8 mouse cellular contexts compared by ENCODE assay signal in genomic region chr17:83732166-83732629, GRCm38 (mm10). TPM values are rescaled to one million over a fixed set of nuclear protein-coding genes. Genes with fewer than 3 reads are reported as not detected.
DNase-seq lines count a peak whose midpoint lies in the region; ATAC-seq lines count a peak whose summit lies in the region.

No protein-coding gene starts in this region.

- no peak overlapping the region for H3K4me3 ChIP-seq in neural tube, embryonic 15.5 days (replicated peaks)
- peak overlapping the region; percentile 20; the same call in 1 of the 2 replicates for H3K4me3 ChIP-seq in macrophage (ENCODE audit: inconsistent target)

- no peak overlapping the region for H3K4me2 ChIP-seq in neural tube, embryonic 15.5 days

- no peak overlapping the region for H3K9ac ChIP-seq in neural tube, embryonic 15.5 days (replicated peaks)

- 68% methylated on average over 10 of the region's 10 CpGs for WGBS in neural tube, embryonic 15.5 days
- 2% methylated on average over 10 of the region's 10 CpGs for WGBS in macrophage (ENCODE audit: missing documents)

- no peaks in the 10 kb centered on the region for H3K27me3 ChIP-seq in neural tube, embryonic 15.5 days (replicated peaks)

- DNase-seq in neural tube, embryonic 10.5 days (ENCODE audit: extremely low spot score, low spot score) = peak; percentile 19
- DNase-seq in adrenal gland, postnatal 10 days = peak; percentile 66
- peak; percentile 97 for DNase-seq in heart, adult 11 months
- peak; percentile 38 to 59 for DNase-seq in kidney, postnatal 25 days
- DNase-seq in thymus, postnatal 0 days (ENCODE audit: low spot score) = peak; percentile 85
- DNase-seq in ovary, postnatal 14 days (ENCODE audit: low spot score) = no peak

- H3K36me3 ChIP-seq in neural tube, embryonic 15.5 days = no peaks in the 10 kb centered on the region
- H3K36me3 ChIP-seq in macrophage (ENCODE audit: inconsistent target) = no peaks in the 10 kb centered on the region

- H3K9me3 ChIP-seq in neural tube, embryonic 15.5 days (replicated peaks) = no peaks in the 10 kb centered on the region

- ATAC-seq in neural tube, embryonic 15.5 days (ENCODE audit: low FRiP score) = no peak

- H3K27ac ChIP-seq in neural tube, embryonic 15.5 days (replicated peaks) = no peak overlapping the region
- peak overlapping the region; percentile 73 for H3K27ac ChIP-seq in macrophage

- H3K79me2 ChIP-seq in macrophage (ENCODE audit: inconsistent target) = peaks cover 78% of the 10 kb centered on the region

- peaks cover 4% of the 10 kb centered on the region; the same call in 1 of the 2 replicates for H3K4me1 ChIP-seq in neural tube, embryonic 15.5 days

RNA-seq across cellular contexts. Expression of gene Mta3, which starts 26.2 kb away (rescaled TPM):
- 34.8 and 43.2 TPM in 2 replicates for polyA plus RNA-seq in neural tube, embryonic 15.5 days (2015; fragmentation: Nextera tagmentation; extraction: Ambion mirVana)
- 10 to 100 TPM; 60.9 to 70.6 TPM for total RNA-seq in adrenal gland, postnatal 10 days (2021)
- 100 to 1,000 TPM in 11 of 26 experiments, 10 to 100 TPM in 15; 22.8 to 143 (median 94.8) TPM for total RNA-seq in macrophage (2018; cell fraction: chromatin; rRNA removed)
- 10 to 100 TPM; 26.2 to 42.3 (median 34.7) TPM for total RNA-seq in macrophage (2018; cell fraction: cytosol; rRNA removed)
- total RNA-seq in macrophage (2018; cell fraction: nucleus; rRNA removed) = 10 to 100 TPM; 14.8 to 97.0 (median 42.8) TPM
- 35.9 to 71.7 TPM (median 43.5 TPM) in 3 replicates for polyA plus RNA-seq in macrophage (2018)
- 65.1 and 67.0 TPM in 2 replicates for polyA plus RNA-seq in thymus, postnatal 0 days (2015; fragmentation: Nextera tagmentation; extraction: Ambion mirVana)
